Mouse (Mus musculus) regulatory T cell (primary cell): ENCODE measurements around the gene Otos.

Experiments
- in situ Hi-C: fragments of 300-600 bp; cut with MboI, MseI; formaldehyde crosslinking; loops from one replicate; pipeline ENCODE4 v1.15.1; 2025; ENCODE audit warnings: high pct_unique_total_duplicates

Otos gene

DNA sequence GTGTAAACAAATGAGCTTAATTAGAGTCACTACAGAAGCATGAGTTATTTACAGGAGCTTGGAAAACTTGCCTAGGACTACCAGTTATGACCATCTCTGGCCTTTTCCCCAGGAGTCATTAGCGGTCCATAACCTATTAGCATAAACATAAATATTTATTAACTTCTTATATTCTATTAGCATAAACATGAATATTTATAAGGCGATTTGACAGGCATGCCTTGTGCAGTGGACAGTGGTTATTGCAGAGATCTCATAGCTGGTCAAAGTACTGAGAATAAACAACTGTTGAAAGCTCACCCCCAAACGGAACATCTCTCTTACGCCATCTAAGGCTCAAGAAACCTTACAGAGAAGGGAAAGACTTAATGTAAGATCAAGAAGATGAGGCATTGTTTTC lies 35.5 kb downstream of the Otos start:
- in situ Hi-C loops: loop anchor here (10.0 kb wide), 1 partner anchor 708 kb away; no protein-coding TSS in a partner anchor

DNA sequence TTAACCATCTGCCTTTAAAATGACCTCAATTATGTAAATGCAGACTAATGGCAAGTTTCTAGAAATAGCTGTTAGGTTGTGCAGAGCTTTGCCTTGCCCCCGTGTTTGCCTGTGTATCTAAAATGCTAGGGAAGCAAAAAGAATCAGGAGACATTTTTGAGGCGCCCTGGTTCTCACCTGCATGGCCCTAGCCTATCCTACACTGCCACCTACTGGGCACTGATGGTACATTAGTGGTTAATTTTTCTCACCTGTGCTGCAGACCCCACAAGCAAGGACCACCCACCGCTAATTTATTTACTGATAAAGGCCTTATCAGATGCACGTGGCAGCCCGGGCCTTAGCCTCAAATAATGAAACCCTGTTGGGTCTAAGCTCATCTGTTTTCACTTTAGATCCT lies 37.6 kb downstream of the Otos start:
- in situ Hi-C loops: loop anchor here (10.0 kb wide), 1 partner anchor 706 kb away; no protein-coding TSS in a partner anchor

DNA sequence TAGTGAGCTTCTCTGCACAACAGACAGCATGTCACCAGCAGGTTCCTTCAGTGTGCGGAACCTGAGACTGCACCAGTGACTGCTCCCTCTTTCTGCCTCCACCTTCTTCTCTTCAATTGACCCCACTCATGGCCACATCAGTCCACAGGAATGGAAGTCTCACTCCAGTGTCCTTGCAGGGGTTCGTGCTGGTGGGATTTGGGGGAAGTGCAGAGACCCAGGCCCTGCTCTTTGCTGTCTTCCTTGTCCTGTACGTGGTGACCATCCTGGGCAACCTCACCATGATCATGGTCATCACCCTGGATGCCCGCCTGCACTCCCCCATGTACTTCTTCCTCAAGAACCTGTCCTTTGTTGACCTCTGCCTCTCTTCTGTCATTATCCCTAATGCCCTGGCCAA lies 40.9 kb downstream of the Otos start:
- in situ Hi-C loops: loop anchor here (5.0 kb wide), 1 partner anchor 85 kb away; no protein-coding TSS in a partner anchor

DNA sequence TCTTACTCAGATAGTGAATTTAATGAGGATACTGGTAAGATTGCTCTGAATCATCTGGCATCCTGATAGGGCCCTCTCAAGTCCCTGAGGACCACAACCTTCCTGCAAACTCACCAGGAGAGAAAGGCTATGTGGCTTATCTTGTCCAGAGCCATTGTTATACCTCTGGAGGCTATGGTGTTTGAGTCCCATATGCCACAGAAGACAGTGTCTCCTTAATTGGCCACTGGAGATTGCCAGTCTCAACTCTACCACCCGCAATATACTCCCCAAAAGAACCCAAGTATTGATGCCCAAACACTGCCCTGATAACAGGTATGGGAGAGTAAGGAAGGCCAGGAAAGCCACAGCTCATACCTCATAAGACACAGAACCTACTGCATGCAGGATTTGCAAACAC lies 43.2 kb downstream of the Otos start, which contains the start of gene Olfr1410:
Olfr1410 (plus strand) TSS at position 301 of the 400 bp plus-strand sequence.
- in situ Hi-C loops: loop anchor here (5.0 kb wide), 1 partner anchor 83 kb away; no protein-coding TSS in a partner anchor

DNA sequence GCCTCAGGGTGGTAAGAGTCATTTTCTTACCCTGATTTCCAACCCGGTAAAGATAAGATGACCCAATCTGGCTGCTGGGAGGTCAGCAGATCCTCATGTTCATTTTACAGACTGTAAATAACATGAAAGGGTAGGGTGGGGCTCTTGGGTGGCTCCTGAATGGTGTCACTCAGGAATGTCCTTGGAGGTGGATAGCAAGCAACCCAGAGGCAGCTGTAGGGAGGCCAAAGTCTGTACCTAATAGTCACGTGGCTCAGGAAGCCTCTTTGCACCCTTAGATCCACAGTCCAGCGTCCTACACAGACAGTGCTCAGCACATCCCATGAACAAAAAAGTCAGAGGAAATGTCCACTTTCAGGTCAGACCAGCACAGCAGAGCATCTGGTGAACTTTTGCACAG lies 52.6 kb downstream of the Otos start:
- in situ Hi-C loops: no loop called here
